Mouse (Mus musculus): ENCODE results near the gene Cpsf2.
"Not testable (repeated sequence)": the region's sequence is repeated elsewhere in the genome, so short reads cannot be mapped to it uniquely, and the experiment has no call there.

Cpsf2 gene

DNA sequence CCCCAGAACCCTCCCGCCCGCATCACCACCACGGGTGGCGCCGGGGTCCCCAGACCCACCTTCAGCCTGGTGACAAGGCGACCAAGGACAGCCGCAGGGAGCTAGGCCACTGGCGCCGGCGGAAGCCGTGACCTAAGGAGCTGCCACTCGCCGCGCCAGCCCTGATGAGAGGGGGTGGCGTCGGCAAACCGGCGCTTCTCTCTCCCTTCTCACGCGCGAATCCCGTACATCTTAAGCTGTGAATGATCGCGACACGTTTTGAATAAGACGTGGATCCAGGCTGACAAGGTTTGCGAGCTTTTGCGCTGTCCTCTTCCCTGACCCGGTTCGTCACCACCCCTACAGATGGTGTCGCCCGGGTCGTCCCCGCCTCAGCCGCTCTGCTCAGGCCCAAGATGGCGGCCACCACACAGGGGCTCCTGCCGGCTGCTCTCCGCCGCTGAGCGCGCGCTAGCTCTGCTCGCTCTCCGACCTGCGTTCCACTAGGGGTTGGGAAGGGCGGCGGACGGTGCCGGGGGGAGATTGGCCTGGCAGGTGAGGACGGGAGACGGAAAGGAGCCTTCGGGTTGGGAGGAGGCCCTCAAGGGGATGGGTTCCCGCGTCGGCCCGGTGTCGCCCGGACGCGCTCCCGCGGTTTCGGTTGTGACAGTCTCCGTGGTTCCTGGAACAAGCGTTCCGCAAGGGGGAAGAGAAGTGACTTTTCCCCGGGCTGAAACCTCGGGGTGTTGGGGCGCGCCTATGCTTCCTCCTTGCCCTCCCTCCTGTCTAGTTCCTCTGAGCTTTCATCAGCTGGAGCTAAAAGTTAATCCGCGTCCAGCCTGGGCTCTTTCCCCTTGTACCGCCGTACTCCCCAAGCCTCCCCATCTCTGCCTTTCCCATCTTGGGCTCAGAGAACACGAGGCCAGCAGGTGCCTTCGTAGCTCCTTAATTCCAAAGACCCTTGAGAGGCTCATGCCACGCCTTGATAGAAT is at the start of gene Cpsf2:
Gene Cpsf2, plus strand, starts transcription at position 388 of the 971 bp plus-strand sequence.
- DNase-seq = peak; percentile 93

DNA sequence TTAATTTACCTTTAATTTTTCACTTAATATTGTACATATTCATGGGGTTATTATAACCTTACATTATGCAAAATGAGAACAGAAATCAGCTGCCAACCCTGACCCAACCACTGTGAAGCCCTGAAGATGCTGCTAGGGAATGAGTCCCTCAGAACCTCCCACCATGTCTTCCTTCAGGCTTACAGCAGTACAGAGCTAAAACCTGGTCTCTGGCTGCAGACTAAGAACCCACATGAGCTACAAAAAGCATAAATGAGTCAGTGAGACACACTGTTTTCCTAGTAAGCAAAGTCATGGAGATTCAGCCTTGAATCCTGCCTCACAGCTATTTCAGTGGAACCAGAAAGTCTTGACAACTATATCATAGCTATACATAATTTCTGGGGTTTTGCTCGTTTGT is 47.4 kb upstream of the Cpsf2 start:
- no peak for DNase-seq

GRCm38 (mm10) chr12:101935223-101935622 is 40.6 kb upstream of the Cpsf2 start:
- no peak for DNase-seq

- DNase-seq = peak; percentile 6
Measured at GRCm38 (mm10) chr12:101937572-101937971, 38.2 kb upstream of the Cpsf2 start.

DNA sequence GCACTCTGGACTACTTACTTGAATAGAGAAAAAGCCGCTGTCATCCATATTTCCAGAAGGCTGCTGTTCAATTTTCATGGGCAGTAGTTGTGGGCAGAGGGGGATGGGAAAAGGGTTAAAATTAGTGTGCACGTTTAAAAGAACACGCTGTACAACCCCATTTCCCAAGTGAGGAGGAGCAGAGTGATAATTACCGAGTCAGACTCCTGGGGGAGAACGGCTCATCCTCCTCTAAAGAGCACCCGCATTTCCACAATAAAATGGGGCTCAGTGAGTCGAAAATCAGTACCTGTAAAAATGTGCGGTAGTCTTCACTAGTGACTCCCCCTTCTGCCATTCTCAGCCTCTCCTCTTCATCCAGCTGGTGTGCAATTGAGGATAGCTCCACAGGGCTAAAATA is 27.8 kb upstream of the Cpsf2 start:
- DNase-seq = no peak

DNA sequence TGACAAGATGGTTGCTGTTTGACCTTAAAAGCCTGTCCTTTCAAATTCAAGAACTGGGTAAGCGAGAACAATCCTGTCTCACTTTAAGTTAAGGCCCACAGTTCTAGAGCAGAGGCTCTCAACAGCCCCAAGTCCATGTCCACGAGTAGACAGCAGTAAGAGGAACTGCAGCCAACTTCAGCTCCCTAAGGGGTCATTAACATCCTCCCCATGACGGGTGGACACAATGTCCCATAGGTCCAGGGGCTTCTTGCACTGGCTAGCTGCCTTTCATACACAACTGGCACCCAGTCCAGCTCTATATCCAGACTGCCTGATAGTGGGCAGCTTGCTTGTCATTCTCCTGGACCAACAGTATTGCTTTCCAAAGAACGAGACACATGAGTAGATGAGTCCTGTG is 27.0 kb upstream of the Cpsf2 start:
- no peak for DNase-seq

GRCm38 (mm10) chr12:101955821-101956220 is 20.0 kb upstream of the Cpsf2 start:
- DNase-seq = not testable (repeated sequence)

GRCm38 (mm10) chr12:101957079-101957941 is 18.5 kb upstream of the Cpsf2 start:
- no peak for DNase-seq

GRCm38 (mm10) chr12:101957942-101958544 is 17.7 kb upstream of the Cpsf2 start, which contains the start of gene Atxn3:
TSS of gene Atxn3 (minus strand) at chr12:101958246.
- DNase-seq = peak; percentile 98

DNA sequence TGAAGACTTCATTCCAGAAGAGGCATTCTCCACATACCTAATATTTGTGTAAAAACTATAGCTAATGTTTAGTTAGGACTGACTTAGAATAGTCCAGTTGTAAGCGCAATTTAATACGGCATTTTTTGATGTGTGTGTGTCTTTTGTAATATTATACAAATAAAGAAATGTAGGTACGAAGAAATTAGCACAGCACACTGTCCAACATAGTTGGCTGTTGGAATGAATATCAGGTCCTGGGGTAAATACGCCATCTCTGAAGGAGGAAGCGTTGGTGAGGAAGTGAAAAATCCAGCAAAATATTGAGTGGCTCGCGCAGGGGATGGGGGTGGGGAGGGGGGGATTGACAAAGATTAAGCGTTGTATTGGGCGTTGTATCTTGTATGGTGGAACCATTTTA is 17.2 kb upstream of the Cpsf2 start:
- peak; percentile 5 for DNase-seq

- DNase-seq = not testable (repeated sequence)
Measured at GRCm38 (mm10) chr12:101958960-101959780, 16.6 kb upstream of the Cpsf2 start.

- DNase-seq = no peak
Measured at GRCm38 (mm10) chr12:101971311-101971710, 4.5 kb upstream of the Cpsf2 start.

GRCm38 (mm10) chr12:101972230-101972629 is 3.6 kb upstream of the Cpsf2 start:
- DNase-seq = no peak

DNA sequence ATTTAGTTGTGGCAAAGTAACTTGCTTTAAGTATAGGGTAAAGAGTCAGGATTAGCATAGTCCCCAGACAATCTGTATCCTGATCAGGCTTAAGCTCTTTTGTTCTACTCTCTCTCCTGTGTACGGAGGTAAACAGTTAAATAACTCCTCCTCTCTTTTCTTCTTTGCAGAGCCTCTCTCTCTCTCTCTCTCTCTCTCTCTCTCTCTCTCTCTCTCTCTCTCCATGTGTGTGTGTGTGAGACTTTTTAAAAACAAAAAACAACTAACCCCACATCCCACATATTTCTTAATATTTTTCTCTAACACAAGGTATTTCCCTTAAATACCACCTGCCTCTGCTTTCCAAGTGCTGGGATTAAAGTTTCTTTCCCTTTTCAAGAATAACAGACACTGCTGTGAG is 1.2 kb upstream of the Cpsf2 start:
- peak; percentile 16 for DNase-seq

DNA sequence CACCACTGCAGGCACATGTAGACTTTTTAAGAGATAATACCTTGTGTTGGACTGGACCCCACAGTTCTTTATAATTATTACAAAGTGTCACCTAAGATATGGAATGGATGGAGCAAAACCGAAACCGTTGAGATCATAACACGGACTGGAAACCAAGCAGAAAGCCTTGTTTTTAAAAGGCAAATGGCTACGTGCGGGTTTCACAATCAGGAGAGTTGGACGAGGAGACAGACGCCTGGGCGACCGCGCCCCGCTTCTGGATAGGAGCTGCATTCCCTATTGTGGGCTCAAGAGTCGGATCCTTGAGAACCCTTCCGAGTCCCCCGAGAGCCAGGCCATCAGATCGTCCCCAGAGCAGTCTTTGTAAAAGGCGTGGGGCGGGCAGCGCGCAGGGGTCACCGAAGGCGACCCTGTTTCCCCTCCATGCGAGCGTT is 604 bp upstream of the Cpsf2 start:
- no peak for DNase-seq

GRCm38 (mm10) chr12:101976651-101977403 is 1.0 kb downstream of the Cpsf2 start:
- DNase-seq = no peak

- no peak for DNase-seq
Measured at GRCm38 (mm10) chr12:101977404-101977915, 1.7 kb downstream of the Cpsf2 start.

GRCm38 (mm10) chr12:101978162-101978561 is 2.4 kb downstream of the Cpsf2 start:
- DNase-seq = no peak

GRCm38 (mm10) chr12:101978588-101978987 is 2.8 kb downstream of the Cpsf2 start:
- DNase-seq = no peak

- DNase-seq = no peak
Measured at GRCm38 (mm10) chr12:101979213-101979750, 3.5 kb downstream of the Cpsf2 start.

DNA sequence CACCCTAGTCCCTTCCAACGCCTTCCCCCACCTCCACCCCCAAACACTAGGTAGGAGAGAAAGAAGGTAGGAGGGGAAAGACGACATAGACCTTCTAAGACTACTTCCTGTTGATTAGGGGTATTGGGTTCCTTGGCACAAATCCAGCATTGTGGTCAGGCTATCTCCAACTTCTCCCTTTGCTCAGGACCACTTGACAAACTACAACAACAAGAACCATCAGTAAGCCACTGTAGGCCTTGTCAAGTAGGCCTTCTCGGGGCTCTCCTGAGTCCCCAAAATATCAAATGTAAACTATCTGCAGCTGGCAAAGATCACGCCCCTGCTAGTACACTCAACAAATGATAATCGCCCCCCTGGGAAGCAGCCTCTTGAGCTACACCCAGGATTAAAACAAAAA is 4.5 kb downstream of the Cpsf2 start:
- no peak for DNase-seq
